ENCODE assay signal across 26 mouse cellular contexts in genomic region chr12:31003795-31004194, GRCm38 (mm10).
DNase-seq lines count a peak whose midpoint lies in the region; ATAC-seq and TF ChIP-seq lines count a peak whose summit lies in the region.
"Had no signal": no experiment of that assay in that cellular context is flagged by ENCODE, and none has a peak within 500 bp of the region (broad histone marks: within the 10 kb centered on the region; RNA-seq: fewer than 3 reads in every experiment).

No protein-coding gene starts in this region.

- DNase-seq in heart, adult 11 months = peak; percentile 58
- no peak for DNase-seq in heart, adult 2 months
- DNase-seq in kidney, adult 8-10 months = peak; percentile 8 to 23
- no peak for DNase-seq in Patski (ENCODE audit: low read depth, low spot score)
- peak; percentile 18 to 49 for DNase-seq in kidney, postnatal 25 days
- DNase-seq in gastrocnemius, postnatal 36 days = no peak
- DNase-seq in spleen, postnatal 36 days (ENCODE audit: low spot score in 2 of 2) = no peak
- DNase-seq: adrenal gland, adult 2 months; adrenal gland, postnatal 25 days; cerebellum, adult 11-12 months; cerebellum, adult 8-10 months; cerebellum, postnatal 10 days; cerebellum, postnatal 36 days; embryo, embryonic 11 days; gastrocnemius, postnatal 10 days; heart, adult 18-20 months; heart, postnatal 14 days; heart, postnatal 4 days had no signal

- no peak overlapping the region for H3K9ac ChIP-seq in heart, adult 2 months (ENCODE audit: low read depth, low read length)
- H3K9ac ChIP-seq in kidney, embryonic 15.5 days = no peak overlapping the region
- H3K9ac ChIP-seq: forebrain, embryonic 13.5 days; heart, embryonic 13.5 days; hindbrain, embryonic 12.5 days; hindbrain, embryonic 15.5 days had no signal

- no peak overlapping the region for H3K27ac ChIP-seq in heart, adult 2 months
- no peak overlapping the region for H3K27ac ChIP-seq in kidney, embryonic 15.5 days
- H3K27ac ChIP-seq: forebrain, embryonic 10.5 days; forebrain, embryonic 13.5 days; heart, embryonic 10.5 days; heart, embryonic 13.5 days; hindbrain, embryonic 12.5 days; hindbrain, embryonic 15.5 days had no signal

- intact Hi-C loops in heart, adult 2 months (cut with DNase I) = no loop called here
- intact Hi-C loops in gastrocnemius, postnatal 36 days (cut with DNase I) = no loop called here

- H3K27me3 ChIP-seq in heart, adult 2 months (ENCODE audit: control insufficient read depth, insufficient read depth, low read length) = no peaks in the 10 kb centered on the region
- H3K27me3 ChIP-seq in kidney, embryonic 15.5 days = 0 out of 2 replicates have a peak, but pooled peaks cover 2% of the 10 kb centered on the region
- no peaks in the 10 kb centered on the region for H3K27me3 ChIP-seq in Patski
- H3K27me3 ChIP-seq: forebrain, embryonic 13.5 days; heart, embryonic 13.5 days; hindbrain, embryonic 12.5 days; hindbrain, embryonic 15.5 days had no signal

- H3K4me3 ChIP-seq in heart, adult 2 months = no peak overlapping the region
- no peak overlapping the region for H3K4me3 ChIP-seq in kidney, embryonic 15.5 days (replicated peaks)
- H3K4me3 ChIP-seq: forebrain, embryonic 10.5 days; forebrain, embryonic 13.5 days; heart, embryonic 10.5 days; heart, embryonic 13.5 days; hindbrain, embryonic 12.5 days; hindbrain, embryonic 15.5 days had no signal

- POLR2A ChIA-PET in Patski (lab: Charles Lee) = interaction anchor here (1.3 kb wide), 1 partner anchor 92 kb away, joined by 3 read pairs; the partner anchor contains the start of genes Acp1 and Sh3yl1

- TF ChIP-seq EP300 in heart, adult 2 months (IDR thresholded peaks at IDR 0.05; ENCODE audit: insufficient read depth, low read depth, low read length) = no peak

- no peaks in the 10 kb centered on the region for H3K4me1 ChIP-seq in heart, adult 2 months (ENCODE audit: control insufficient read depth, insufficient read depth, low read length)
- H3K4me1 ChIP-seq in kidney, embryonic 15.5 days = no peaks in the 10 kb centered on the region
- H3K4me1 ChIP-seq: forebrain, embryonic 10.5 days; forebrain, embryonic 13.5 days; heart, embryonic 10.5 days; heart, embryonic 13.5 days; hindbrain, embryonic 12.5 days; hindbrain, embryonic 15.5 days had no signal

- H3K79me2 ChIP-seq in heart, adult 2 months (replicated peaks; ENCODE audit: control insufficient read depth, insufficient read depth, low read length) = no peaks in the 10 kb centered on the region

- no peak overlapping the region for H3K4me2 ChIP-seq in kidney, embryonic 15.5 days
- H3K4me2 ChIP-seq: forebrain, embryonic 13.5 days; heart, embryonic 13.5 days; hindbrain, embryonic 12.5 days; hindbrain, embryonic 15.5 days had no signal

- in situ Hi-C loops in Patski (cut with MboI; ENCODE audit: low pct_unique_long_range_greater_than_20kb) = loop anchor here (5.0 to 10.0 kb wide), 2 partner anchors 111 to 406 kb away; no protein-coding TSS in a partner anchor

- TF ChIP-seq CTCF in heart, adult 2 months (IDR thresholded peaks at IDR 0.05) = no peak
- no peak for TF ChIP-seq CTCF in Patski (IDR thresholded peaks at IDR 0.05)

- 77% methylated on average over 4 of the region's 4 CpGs for WGBS in heart, adult 2 months
- 72% methylated on average over 4 of the region's 4 CpGs for WGBS in kidney, embryonic 15.5 days

- no peaks in the 10 kb centered on the region for H3K9me3 ChIP-seq in kidney, embryonic 15.5 days (replicated peaks)
- H3K9me3 ChIP-seq: forebrain, embryonic 10.5 days; forebrain, embryonic 13.5 days; heart, embryonic 10.5 days; heart, embryonic 13.5 days; hindbrain, embryonic 12.5 days; hindbrain, embryonic 15.5 days had no signal

- TF ChIP-seq POLR2A in heart, adult 2 months (IDR thresholded peaks at IDR 0.05; ENCODE audit: insufficient read depth, low read depth, low read length) = no peak

- CTCF ChIA-PET in Patski (lab: Charles Lee) = interaction anchor here (1.8 kb wide), 2 partner anchors 243 to 404 kb away, joined by 3 to 8 read pairs; no protein-coding TSS in a partner anchor

- ATAC-seq in kidney, embryonic 15.5 days (replicated peaks; ENCODE audit: low FRiP score) = no peak
- ATAC-seq in Patski = peak; percentile 67
- ATAC-seq: forebrain, embryonic 13.5 days; forebrain, embryonic 16.5 days had no signal

- no peaks in the 10 kb centered on the region for H3K36me3 ChIP-seq in heart, adult 2 months (ENCODE audit: control insufficient read depth, insufficient read depth, low read length)
- H3K36me3 ChIP-seq in kidney, embryonic 15.5 days = no peaks in the 10 kb centered on the region
- H3K36me3 ChIP-seq: forebrain, embryonic 10.5 days; heart, embryonic 10.5 days; heart, embryonic 13.5 days; hindbrain, embryonic 12.5 days; hindbrain, embryonic 15.5 days had no signal

Comparison
In these comparisons a context has a peak if more than half of its experiments do, and no peak if none do; other contexts are left out.
1. DNase-seq: peak in heart, adult 11 months (single experiment), kidney, adult 8-10 months (2 of 2) and kidney, postnatal 25 days (2 of 2); none in heart, adult 2 months (0 of 2), Patski (single experiment), gastrocnemius, postnatal 36 days (0 of 2) and spleen, postnatal 36 days (0 of 2).